Mouse (Mus musculus) CH12.LX (cell line): Measurements from ENCODE around the gene Hist1h3b. TPM values are rescaled to one million over a fixed set of nuclear protein-coding genes. Genes with fewer than 3 reads are reported as not detected.

Experiments used
- DNase-seq: peaks from one replicate; pipeline ENCODE4 v3.0.0-alpha.2; 2013; ENCODE audit errors: extremely low read depth
- H3K27ac ChIP-seq: 2 replicates; pipeline ENCODE4 v1.5.1; 2012; ENCODE audit warnings: low read depth, mild to moderate bottlenecking, control low read depth, moderate library complexity; ENCODE audit not compliant: insufficient read depth
- H3K27me3 ChIP-seq: replicated peaks from 2 replicates; pipeline ENCODE3; 2012; ENCODE audit warnings: inconsistent platforms
- H3K36me3 ChIP-seq, 2 experiments: replicated peaks in 1 of 2; 2 replicates each; pipeline versions ENCODE3 to v1.6.1; 2012; ENCODE audit warnings: inconsistent platforms in 1 of 2, low read length in 1 of 2, mild to moderate bottlenecking in 1 of 2, mixed read lengths in 1 of 2, moderate library complexity in 1 of 2; ENCODE audit not compliant: control insufficient read depth in 1 of 2, insufficient read depth in 1 of 2
- H3K4me1 ChIP-seq, 2 experiments: 2 replicates each; pipeline ENCODE4 v1.6.1; 2012; ENCODE audit warnings: inconsistent platforms in 1 of 2, moderate library complexity in 1 of 2; ENCODE audit not compliant: insufficient read depth in 2 of 2, control insufficient read depth in 1 of 2
- H3K4me2 ChIP-seq: 2 replicates; pipeline ENCODE4 v1.6.1; 2012; ENCODE audit warnings: low read depth, mild to moderate bottlenecking, control low read depth; ENCODE audit not compliant: poor library complexity, insufficient read depth, severe bottlenecking
- H3K4me3 ChIP-seq, 3 experiments: fragments of 150-350 bp in 1 of 3; sonication (generic) in 1 of 3; replicated peaks in 1 of 3; 2 replicates each; pipeline versions ENCODE3 to v1.5.1; 2011 to 2012; ENCODE audit warnings: low read depth in 2 of 3, low read length in 2 of 3, mild to moderate bottlenecking in 2 of 3, moderate library complexity in 2 of 3, control low read depth in 1 of 3, improper control_type of control experiment in 1 of 3, inconsistent platforms in 1 of 3, mixed read lengths in 1 of 3; ENCODE audit not compliant: poor library complexity in 1 of 3
- H3K79me2 ChIP-seq: replicated peaks from 2 replicates; pipeline ENCODE4 v1.6.1; 2012; ENCODE audit warnings: mild to moderate bottlenecking, moderate library complexity; ENCODE audit not compliant: control insufficient read depth, poor library complexity, insufficient read depth, severe bottlenecking; ENCODE audit errors: extremely low read depth
- H3K9ac ChIP-seq: 2 replicates; pipeline ENCODE4 v1.6.1; 2012; ENCODE audit warnings: low read depth, mild to moderate bottlenecking, control low read depth, moderate library complexity; ENCODE audit not compliant: insufficient read depth
- H3K9me3 ChIP-seq: replicated peaks from 2 replicates; pipeline ENCODE3; 2012; ENCODE audit warnings: low read length, inconsistent platforms, mixed read lengths
- BHLHE40 ChIP-seq: IDR thresholded peaks from 2 replicates; pipeline ENCODE4 v1.6.1; 2011; ENCODE audit warnings: mild to moderate bottlenecking, low read depth, low read length, improper control_type of control experiment
- CHD1 ChIP-seq: IDR thresholded peaks from 2 replicates; pipeline ENCODE4 v1.6.1; 2012; ENCODE audit warnings: low read depth, low read length, improper control_type of control experiment, inconsistent platforms
- MAFK ChIP-seq: IDR thresholded peaks from 2 replicates; pipeline ENCODE4 v1.6.1; 2011; ENCODE audit warnings: low read length, improper control_type of control experiment; ENCODE audit not compliant: insufficient replicate concordance
- MAZ ChIP-seq: IDR thresholded peaks from 2 replicates; pipeline ENCODE4 v1.6.1; 2012; ENCODE audit warnings: low read depth, mild to moderate bottlenecking, inconsistent platforms, low read length, improper control_type of control experiment, moderate library complexity
- NRF1 ChIP-seq: IDR thresholded peaks from 2 replicates; pipeline ENCODE4 v1.6.1; 2014; ENCODE audit warnings: low read depth, mild to moderate bottlenecking, inconsistent platforms, low read length, improper control_type of control experiment, moderate library complexity
- RCOR1 ChIP-seq: conservative IDR thresholded peaks from 2 replicates; pipeline ENCODE4 v1.6.1; 2012; ENCODE audit warnings: low read depth, mild to moderate bottlenecking, inconsistent platforms, low read length, improper control_type of control experiment
- TCF12 ChIP-seq: IDR thresholded peaks from 2 replicates; pipeline ENCODE4 v1.6.1; 2014; ENCODE audit warnings: low read depth, mild to moderate bottlenecking, inconsistent platforms, low read length, improper control_type of control experiment
- ZNF384 ChIP-seq: IDR thresholded peaks from 2 replicates; pipeline ENCODE4 v1.6.1; 2012; ENCODE audit warnings: low read depth, low read length, improper control_type of control experiment, inconsistent platforms
- dilution Hi-C: fragments of 300-500 bp; cut with MboI; formaldehyde crosslinking; loops from 2 replicates; pipeline ENCODE4 v1.14.3; 2020; ENCODE audit warnings: low sequenced_read_pairs; ENCODE audit not compliant: extremely low pct_unique_long_range_greater_than_20kb, extremely low pct_ligation_motif_present
- in situ Hi-C: fragments of 300-500 bp; cut with MboI; formaldehyde crosslinking; loops from 3 replicates; pipeline ENCODE4 v1.14.3; 2019; ENCODE audit warnings: low sequenced_read_pairs, low pct_ligation_motif_present, low pct_unique_long_range_greater_than_20kb, mixed read lengths
- polyA plus RNA-seq: library from polyadenylated mRNA; unstranded; fragments of >175 nt; gene quantifications from 2 replicates; pipeline ENCODE4 v1.2.1, GENCODE M21; 2012; ENCODE audit warnings: low read depth; ENCODE audit not compliant: insufficient read length
- total RNA-seq, 2 experiments: library from RNA; depleted of rRNA; stranded (reverse); fragments of 300-350 nt in 1 of 2; fragments of >200 nt in 1 of 2; gene quantifications; 2 replicates each; pipeline ENCODE4 v1.2.3; 2012 to 2014

Hist1h3b gene
- total and polyA plus RNA-seq, 3 experiments: 5.5 to 2,096 (median 44.0) TPM

- dilution Hi-C loops: no loop called here
- peaks cover 15 to 55% of the 10 kb centered on the region in 2 experiments for H3K4me1 ChIP-seq
- no peaks in the 10 kb centered on the region for H3K9me3 ChIP-seq
- no peaks in the 10 kb centered on the region for H3K36me3 ChIP-seq
- H3K9ac ChIP-seq: no peak overlapping the region
- TF ChIP-seq RCOR1 (no peak), BHLHE40 (no peak), CHD1 (no peak), MAFK (no peak)
- TF ChIP-seq, all 38 proteins: peak for 0
- DNase-seq: no peak
- Histone ChIP-seq H3K27me3 (no peaks in the 10 kb centered on the region), H3K79me2 (no peaks in the 10 kb centered on the region), H3K27ac (no peak overlapping the region), H3K4me2 (no peak overlapping the region), H3K4me3 (no peak overlapping the region)
- in situ Hi-C loops: no loop called here
Measured at GRCm38 (mm10) chr13:23708654-23709053, 43.4 kb upstream of the Hist1h3b start.

DNA sequence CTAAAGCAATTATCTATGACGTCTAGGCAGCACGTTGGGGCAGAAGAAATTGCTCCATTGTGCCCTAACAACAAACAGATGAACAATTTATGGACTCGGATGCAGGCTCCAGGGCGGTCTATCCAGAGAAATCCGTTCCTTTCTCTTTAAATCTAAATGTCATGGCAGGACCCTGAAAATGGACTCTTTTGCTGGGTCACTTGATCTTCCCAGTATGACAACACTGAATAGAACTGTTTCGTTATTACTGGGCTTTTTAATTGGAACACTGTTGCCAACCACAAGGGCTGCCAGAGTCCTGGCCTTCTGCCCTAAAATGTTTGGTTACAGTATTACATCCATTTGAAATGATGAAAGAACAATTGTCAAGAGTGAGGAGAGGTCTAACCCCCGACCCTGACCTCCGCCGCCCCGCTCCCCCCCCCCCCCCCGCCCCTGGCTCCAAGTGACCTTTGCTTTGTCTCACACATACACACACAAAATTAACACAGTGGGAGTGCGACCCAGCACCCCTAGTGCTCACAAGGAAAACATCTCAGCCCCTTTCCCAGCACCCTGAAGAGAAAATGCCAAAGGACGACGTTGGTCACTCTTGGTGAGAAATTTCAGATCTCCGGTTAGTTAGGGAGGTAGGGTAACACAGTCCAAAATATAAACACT is 42.2 kb upstream of the Hist1h3b start:
- Histone ChIP-seq H3K79me2 (no peaks in the 10 kb centered on the region), H3K4me3 (peak overlapping the region; percentile 40 to 54 (median 42)), H3K27ac (no peak overlapping the region), H3K9me3 (no peaks in the 10 kb centered on the region), H3K4me2 (peak overlapping the region; percentile 41), H3K4me1 (peaks cover 15 to 48% of the 10 kb centered on the region in 2 experiments), H3K27me3 (no peaks in the 10 kb centered on the region), H3K36me3 (no peaks in the 10 kb centered on the region), H3K9ac (peak overlapping the region; percentile 56)
- DNase-seq: no peak
- dilution Hi-C loops: no loop called here
- TF ChIP-seq MAZ (0 out of 2 replicates have a peak, but pooled peaks have one; percentile 14), TCF12 (no peak)
- in situ Hi-C loops: no loop called here

DNA sequence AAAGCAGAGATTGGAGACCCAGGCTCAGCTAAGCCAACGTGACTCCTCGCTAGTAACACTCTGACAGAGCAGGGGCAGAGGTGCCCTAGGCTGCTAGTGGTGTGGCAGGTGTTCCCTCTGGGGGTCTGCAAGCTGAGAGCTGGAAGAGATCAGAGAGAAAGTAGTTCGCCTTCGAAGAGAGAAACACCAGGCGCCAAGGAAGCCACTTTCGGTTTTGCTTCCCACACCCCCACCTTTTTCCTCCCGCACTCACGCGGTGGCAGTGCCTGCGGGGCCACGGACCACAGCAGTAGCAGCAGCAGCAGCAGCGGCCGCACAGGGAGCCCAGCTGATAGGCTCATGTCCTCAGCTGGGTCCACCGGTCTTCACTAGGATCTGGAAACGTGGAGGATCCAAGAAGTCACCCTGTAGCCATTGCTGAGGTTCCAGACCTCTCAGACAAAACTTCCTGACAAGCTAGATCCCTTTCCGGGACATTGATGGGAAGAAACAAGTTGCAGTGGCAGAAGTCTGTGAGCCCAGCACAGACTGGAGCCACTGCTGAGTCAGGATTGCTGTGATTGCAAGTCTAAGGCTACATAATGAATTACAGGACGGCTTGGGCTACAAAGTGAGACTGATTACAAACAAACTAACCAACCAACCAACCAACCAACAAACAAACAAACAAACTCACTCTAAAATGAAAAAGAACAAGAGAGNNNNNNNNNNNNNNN is 41.5 kb upstream of the Hist1h3b start, which contains the start of gene Hfe:
Gene Hfe, minus strand, starts transcription at position 481 of the 716 bp plus-strand sequence.
- Histone ChIP-seq H3K79me2 (no peaks in the 10 kb centered on the region), H3K4me3 (peak within 1 kb of the TSS; percentile 40 to 54 (median 42)), H3K27me3 (no peaks in the 10 kb centered on the region), H3K9ac (peak within 1 kb of the TSS; percentile 56), H3K4me1 (peaks cover 15 to 41% of the 10 kb centered on the region in 2 experiments), H3K27ac (no peak within 1 kb of the TSS), H3K9me3 (no peaks in the 10 kb centered on the region), H3K36me3 (no peaks in the 10 kb centered on the region), H3K4me2 (peak within 1 kb of the TSS; percentile 41)
- DNase-seq: peak; percentile 37
- no peak for TF ChIP-seq NRF1
- TF ChIP-seq ZNF384: no peak
- in situ Hi-C loops: no loop called here
- dilution Hi-C loops: no loop called here
